Comparison of ENCODE assay signal across 18 mouse cellular contexts in the genomic region with DNA sequence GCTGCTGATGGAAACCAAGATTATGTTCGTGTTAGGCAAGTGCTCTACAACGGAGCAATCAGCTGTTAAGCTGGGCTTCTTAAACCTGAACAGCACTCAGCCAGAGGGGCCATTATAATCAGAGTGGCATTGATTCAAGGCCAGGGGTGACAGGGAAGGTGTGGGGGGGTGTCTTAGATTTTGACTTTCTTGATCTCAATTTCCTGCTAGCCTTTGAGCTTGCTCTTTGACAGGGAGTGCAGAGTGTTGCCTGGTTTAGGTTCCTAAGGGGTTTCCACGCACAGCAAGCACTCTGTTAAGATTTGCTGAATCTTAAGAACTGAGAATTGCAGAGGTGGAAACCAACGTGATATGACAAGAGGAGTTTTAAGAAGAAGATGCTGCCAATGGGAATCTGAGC. TPM values are rescaled to one million over a fixed set of nuclear protein-coding genes. Genes with fewer than 3 reads are reported as not detected.
"Had no signal": no experiment of that assay in that cellular context is flagged by ENCODE, and none has a peak within 500 bp of the region (broad histone marks: within the 10 kb centered on the region; RNA-seq: fewer than 3 reads in every experiment).

No protein-coding gene starts in this region.

- H3K9me3 ChIP-seq: limb, embryonic 12.5 days; liver, embryonic 13.5 days; lung, embryonic 15.5 days; midbrain, embryonic 12.5 days; neural tube, embryonic 12.5 days had no signal

- H3K27me3 ChIP-seq: limb, embryonic 12.5 days; liver, embryonic 13.5 days; lung, embryonic 15.5 days; midbrain, embryonic 12.5 days; neural tube, embryonic 12.5 days had no signal

- H3K4me2 ChIP-seq: limb, embryonic 12.5 days; liver, embryonic 13.5 days; lung, embryonic 15.5 days; midbrain, embryonic 12.5 days; neural tube, embryonic 12.5 days had no signal

- H3K27ac ChIP-seq: kidney, postnatal 0 days; limb, embryonic 12.5 days; liver, embryonic 13.5 days; lung, embryonic 15.5 days; midbrain, embryonic 12.5 days; neural tube, embryonic 12.5 days had no signal

- H3K9ac ChIP-seq: limb, embryonic 12.5 days; liver, embryonic 13.5 days; liver, postnatal 0 days; lung, embryonic 15.5 days; midbrain, embryonic 12.5 days; neural tube, embryonic 12.5 days had no signal

- H3K4me3 ChIP-seq: limb, embryonic 12.5 days; liver, embryonic 13.5 days; lung, embryonic 15.5 days; midbrain, embryonic 12.5 days; myocyte; neural tube, embryonic 12.5 days had no signal

- H3K4me1 ChIP-seq: limb, embryonic 12.5 days; liver, embryonic 13.5 days; lung, embryonic 15.5 days; midbrain, embryonic 12.5 days; neural tube, embryonic 12.5 days had no signal

- DNase-seq: kidney, adult 11 months; kidney, adult 9 months; kidney, postnatal 36 days; layer of hippocampus, adult 9-11 months; layer of hippocampus, postnatal 36 days; liver; liver, embryonic 13.5 days; liver, postnatal 0 days; lung, postnatal 14 days; retina, postnatal 1 day; right cerebral cortex, postnatal 4 days; spleen, adult 18-20 months had no signal

- ATAC-seq: liver, postnatal 0 days had no signal

- H3K36me3 ChIP-seq: limb, embryonic 12.5 days; liver, embryonic 13.5 days; lung, embryonic 15.5 days; midbrain, embryonic 12.5 days; neural tube, embryonic 12.5 days had no signal

RNA-seq across cellular contexts. Expression of gene Il18r1, which starts 11.4 kb away (rescaled TPM):
- polyA plus RNA-seq: limb, embryonic 12.5 days; midbrain, embryonic 12.5 days; myocyte; neural tube, embryonic 12.5 days had no signal

RNA-seq across cellular contexts. Expression of gene Il1rl1, which starts 47.4 kb away (rescaled TPM):
- polyA plus RNA-seq: midbrain, embryonic 12.5 days had no signal
